Mouse (Mus musculus) heart, adult 2 months (tissue): Measurements from ENCODE around the gene Psmd3.

ENCODE experiments used
- CTCF ChIP-seq: fragments of 200-600 bp; IDR thresholded peaks from 2 replicates; pipeline ENCODE4 v1.8.1; 2022; ENCODE audit warnings: antibody characterized with exemption, mild to moderate bottlenecking, moderate library complexity
- POLR2A ChIP-seq: fragments of 200-500 bp; IDR thresholded peaks from 2 replicates; pipeline ENCODE4 v1.6.1; 2011; ENCODE audit warnings: mild to moderate bottlenecking, low read depth, low read length, control low read depth; ENCODE audit not compliant: insufficient read depth

DNA sequence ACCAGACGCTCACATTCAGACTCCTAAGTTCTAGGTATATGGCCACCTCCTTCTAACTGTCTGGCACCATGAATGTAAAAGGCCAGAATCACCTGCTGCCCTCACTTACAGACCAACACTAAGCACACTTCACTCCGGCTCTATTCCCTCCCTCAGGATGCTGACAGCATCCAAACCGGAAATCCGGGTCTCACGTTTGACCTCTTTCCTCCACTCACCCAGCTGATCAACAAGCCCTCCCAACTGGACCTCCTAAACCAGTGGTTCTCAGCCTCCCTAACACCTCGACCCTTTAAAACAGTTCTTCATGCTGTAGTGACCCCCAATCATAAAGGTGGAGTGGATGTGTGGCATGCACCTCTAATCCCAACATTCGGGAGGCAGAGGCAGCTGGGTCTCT, 40.7 kb downstream of the Psmd3 start:
- TF ChIP-seq CTCF (no peak), POLR2A (no peak)
